Mouse (Mus musculus): ENCODE data around the gene Lrrc8c.

Gene Lrrc8c

GRCm38 (mm10) chr5:105557777-105558240, 38.6 kb downstream of the Lrrc8c start:
- DNase-seq, result peak in 1 of 2 experiments; percentile 45

GRCm38 (mm10) chr5:105558517-105558916, 39.3 kb downstream of the Lrrc8c start:
- DNase-seq, result no peak

GRCm38 (mm10) chr5:105561926-105562325, 42.7 kb downstream of the Lrrc8c start:
- DNase-seq, result peak; percentile 17 to 19

GRCm38 (mm10) chr5:105564761-105565160, 45.6 kb downstream of the Lrrc8c start:
- DNase-seq, result no peak

- no peak for DNase-seq
These were observed 46.6 kb downstream of the Lrrc8c start for GRCm38 (mm10) chr5:105565824-105566223.

- DNase-seq, result no peak
These were observed 47.7 kb downstream of the Lrrc8c start for GRCm38 (mm10) chr5:105566852-105567412.

- no peak for DNase-seq
These were observed 49.0 kb downstream of the Lrrc8c start for GRCm38 (mm10) chr5:105568043-105568747.

- DNase-seq, result no peak
These were observed 50.0 kb downstream of the Lrrc8c start for GRCm38 (mm10) chr5:105569168-105569567.

- DNase-seq, result no peak
These were observed 53.0 kb downstream of the Lrrc8c start for GRCm38 (mm10) chr5:105572160-105572692.

- no peak for DNase-seq
These were observed 53.7 kb downstream of the Lrrc8c start for GRCm38 (mm10) chr5:105572876-105573275.

- DNase-seq, result no peak
These were observed 55.6 kb downstream of the Lrrc8c start for GRCm38 (mm10) chr5:105574835-105575234.

GRCm38 (mm10) chr5:105575839-105576238, 56.7 kb downstream of the Lrrc8c start:
- DNase-seq, result peak; percentile 52 to 53

GRCm38 (mm10) chr5:105580909-105581308, 61.7 kb downstream of the Lrrc8c start:
- DNase-seq, result no peak

GRCm38 (mm10) chr5:105585929-105586328, 66.7 kb downstream of the Lrrc8c start:
- no peak for DNase-seq

GRCm38 (mm10) chr5:105586655-105587054, 67.5 kb downstream of the Lrrc8c start:
- DNase-seq, result no peak

GRCm38 (mm10) chr5:105587471-105587870, 68.3 kb downstream of the Lrrc8c start:
- no peak for DNase-seq

GRCm38 (mm10) chr5:105588683-105589082, 69.5 kb downstream of the Lrrc8c start:
- no peak for DNase-seq

GRCm38 (mm10) chr5:105589119-105589518, 69.9 kb downstream of the Lrrc8c start:
- no peak for DNase-seq

- no peak for DNase-seq
These were observed 73.2 kb downstream of the Lrrc8c start for GRCm38 (mm10) chr5:105592396-105592795.

GRCm38 (mm10) chr5:105593630-105594029, 74.4 kb downstream of the Lrrc8c start:
- DNase-seq, result no peak

- no peak for DNase-seq
These were observed 79.7 kb downstream of the Lrrc8c start for GRCm38 (mm10) chr5:105598866-105599265.

GRCm38 (mm10) chr5:105599315-105599714, 80.1 kb downstream of the Lrrc8c start:
- DNase-seq, result no peak

GRCm38 (mm10) chr5:105600998-105601397, 81.8 kb downstream of the Lrrc8c start:
- DNase-seq, result no peak

- peak; percentile 71 to 72 for DNase-seq
These were observed 83.4 kb downstream of the Lrrc8c start for GRCm38 (mm10) chr5:105602585-105602984.

Measured in cerebellum, postnatal 10 days (tissue).